Mouse (Mus musculus) heart, postnatal 0 days (tissue): ENCODE measurements around the gene Mapk8ip1.

Experiments
- CTCF ChIP-seq: IDR thresholded peaks from 2 replicates; pipeline ENCODE4 v1.5.1; 2016; ENCODE audit warnings: antibody characterized with exemption, control low read depth, low read depth
- EP300 ChIP-seq: IDR thresholded peaks from 2 replicates; pipeline ENCODE4 v1.6.1; 2016; ENCODE audit warnings: antibody characterized with exemption, low read depth

- TF ChIP-seq CTCF (no peak), EP300 (no peak)
Measured at GRCm38 (mm10) chr2:92376300-92376699, 24.8 kb downstream of the Mapk8ip1 start.
